Mouse (Mus musculus) cerebellum, adult 2 months (tissue): ENCODE measurements around the gene P2rx7.

Experiments used
- CTCF ChIP-seq: fragments of 200-500 bp; IDR thresholded peaks from 2 replicates; pipeline ENCODE4 v1.5.1; 2011; ENCODE audit warnings: low read depth, mild to moderate bottlenecking, control low read depth, low read length, moderate library complexity, borderline replicate concordance; ENCODE audit not compliant: insufficient read depth
- POLR2A ChIP-seq: fragments of 200-500 bp; IDR thresholded peaks from 2 replicates; pipeline ENCODE4 v1.6.1; 2011; ENCODE audit warnings: low read length, control low read depth, borderline replicate concordance; ENCODE audit not compliant: insufficient read depth

- TF ChIP-seq CTCF (no peak), POLR2A (no peak)
Observed at GRCm38 (mm10) chr5:122650100-122650499, 6.4 kb downstream of the P2rx7 start.
